Mouse (Mus musculus): ENCODE results near the gene Scaf8.

- TF ChIP-seq POLR2A (IDR thresholded peaks at IDR 0.05; ENCODE audit: extremely low read depth, insufficient read depth, low read length) (no peak), CTCF (IDR thresholded peaks at IDR 0.05; ENCODE audit: extremely low read depth, insufficient read depth, low read length) (peak; percentile 26; the same call in 1 of the 2 replicates)
Observed at GRCm38 (mm10) chr17:3084551-3084930, 30.2 kb upstream of the Scaf8 start.

All from cortical plate, adult 2 months (tissue).